Mouse (Mus musculus) stomach, postnatal 0 days (tissue): ENCODE measurements around the gene Cdcp2.

Experiments used
- CTCF ChIP-seq: IDR thresholded peaks from 2 replicates; pipeline ENCODE4 v1.5.1; 2016; ENCODE audit warnings: antibody characterized with exemption, low read depth, mild to moderate bottlenecking, moderate library complexity
- EP300 ChIP-seq: optimal IDR thresholded peaks from 2 replicates; pipeline ENCODE3; 2016; ENCODE audit warnings: antibody characterized with exemption

DNA sequence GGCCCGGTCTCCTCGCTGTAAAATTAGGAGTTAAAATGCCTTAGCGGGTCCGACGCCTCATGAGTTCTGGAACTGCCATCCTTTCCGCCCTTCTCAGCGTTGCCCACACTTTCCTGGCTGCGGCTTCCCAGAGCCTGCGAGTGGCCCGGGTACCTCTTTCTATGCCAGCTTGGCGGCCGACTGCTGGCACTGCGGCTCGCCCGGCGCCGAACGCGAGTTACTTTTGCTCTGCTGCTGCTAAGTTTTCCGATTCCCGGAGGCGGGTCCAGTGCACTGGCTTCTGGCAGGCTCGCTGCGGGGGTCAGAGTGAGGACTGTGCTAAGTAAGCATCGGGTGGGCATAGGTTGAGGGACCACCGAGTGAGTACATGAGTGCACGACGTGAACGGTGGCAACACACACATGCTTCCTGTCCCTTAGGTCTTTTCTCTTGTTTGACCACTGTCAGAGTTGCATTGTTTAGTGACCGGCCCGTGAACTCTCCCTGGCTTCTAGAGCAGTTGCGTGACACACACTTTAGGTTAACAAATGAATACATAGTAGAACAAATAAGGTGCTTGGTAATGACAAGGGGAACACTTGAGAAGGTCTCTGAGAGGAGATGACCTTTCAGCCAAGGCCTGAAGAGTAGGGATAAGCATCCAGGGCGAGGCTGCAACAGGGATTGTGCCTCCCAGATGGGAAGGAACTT, 29.4 kb upstream of the Cdcp2 start:
- TF ChIP-seq CTCF (no peak), EP300 (no peak)
